Mouse (Mus musculus) left cerebral cortex, postnatal 14 days (tissue): Measurements from ENCODE around the gene Sgip1. TPM values are rescaled to one million over a fixed set of nuclear protein-coding genes. Genes with fewer than 3 reads are reported as not detected.

Experiments
- DNase-seq, 2 experiments: peaks; one replicate each; pipeline ENCODE4 v3.0.0; 2021 to 2022; ENCODE audit warnings: low spot score in 2 of 2, mixed read lengths in 1 of 2
- intact Hi-C: fragments of 180-260 bp; cut with DNase I; formaldehyde crosslinking; loops from one replicate; pipeline ENCODE4 v1.15.1; 2025
- total RNA-seq, 2 experiments: library from RNA; stranded (reverse); gene quantifications; 2 replicates each; pipeline ENCODE4 v1.2.3; 2021

The Sgip1 gene
- total RNA-seq, 2 experiments from 2014 or later: 311 to 321 TPM

DNA sequence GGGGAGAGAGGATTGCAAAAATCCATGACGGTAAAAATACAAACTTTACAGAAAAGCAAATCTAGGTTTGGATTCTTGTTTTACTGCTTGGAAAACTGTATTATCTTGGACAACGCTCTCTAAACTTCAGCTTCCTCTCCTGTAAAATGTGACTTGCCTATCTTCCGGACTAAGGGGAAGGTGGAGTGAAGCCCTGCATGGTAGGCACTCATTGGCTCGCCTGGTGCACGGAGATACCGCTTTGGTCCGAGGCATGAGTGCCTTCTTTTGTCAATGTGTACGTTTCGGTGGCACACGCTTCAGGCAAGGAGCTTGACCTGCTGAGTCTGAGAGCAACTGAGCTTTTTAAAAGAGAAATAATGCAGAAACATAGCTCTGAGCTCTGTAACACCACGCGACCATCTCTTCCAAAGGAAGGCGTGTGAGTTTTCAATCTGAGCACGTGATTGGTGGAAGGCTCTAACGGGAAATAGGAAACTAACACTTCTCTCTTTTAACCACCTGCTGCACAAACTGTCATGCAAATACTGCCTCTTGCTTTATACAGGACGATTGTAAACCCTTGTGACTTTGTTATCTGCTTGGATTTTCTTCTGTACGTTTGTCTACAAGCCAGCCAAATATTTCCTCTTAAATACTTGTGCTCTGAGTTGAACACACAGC lies 214.3 kb downstream of the Sgip1 start:
- no peak for DNase-seq
- intact Hi-C loops: no loop called here

DNA sequence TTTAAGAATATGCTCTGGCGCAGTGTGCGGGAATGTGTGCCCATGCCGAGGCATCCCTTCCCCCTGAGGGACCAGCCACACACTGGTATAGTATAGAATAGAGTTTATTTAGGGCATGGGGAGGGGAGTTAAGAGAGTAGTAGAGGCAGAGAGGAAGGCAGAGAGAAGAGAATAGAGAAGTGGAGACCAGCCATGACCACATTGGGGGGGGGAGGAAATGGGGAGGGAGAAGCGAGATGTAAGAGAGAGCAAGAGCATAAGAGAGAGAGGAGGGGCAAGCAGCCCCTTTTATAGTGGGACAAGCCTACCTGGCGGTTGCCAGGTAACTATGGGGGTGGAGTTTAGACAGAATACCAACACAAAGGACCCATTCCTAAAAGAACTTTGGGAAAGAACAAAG lies 218.3 kb downstream of the Sgip1 start:
- intact Hi-C loops: no loop called here
- DNase-seq: no peak

- intact Hi-C loops: no loop called here
- no peak for DNase-seq
Observed at GRCm38 (mm10) chr4:102964174-102964573, 223.1 kb downstream of the Sgip1 start.

- intact Hi-C loops: no loop called here
- DNase-seq: no peak
Observed at GRCm38 (mm10) chr4:102967811-102968210, 226.7 kb downstream of the Sgip1 start.

- intact Hi-C loops: no loop called here
- no peak for DNase-seq
Observed at GRCm38 (mm10) chr4:102969599-102969998, 228.5 kb downstream of the Sgip1 start.

DNA sequence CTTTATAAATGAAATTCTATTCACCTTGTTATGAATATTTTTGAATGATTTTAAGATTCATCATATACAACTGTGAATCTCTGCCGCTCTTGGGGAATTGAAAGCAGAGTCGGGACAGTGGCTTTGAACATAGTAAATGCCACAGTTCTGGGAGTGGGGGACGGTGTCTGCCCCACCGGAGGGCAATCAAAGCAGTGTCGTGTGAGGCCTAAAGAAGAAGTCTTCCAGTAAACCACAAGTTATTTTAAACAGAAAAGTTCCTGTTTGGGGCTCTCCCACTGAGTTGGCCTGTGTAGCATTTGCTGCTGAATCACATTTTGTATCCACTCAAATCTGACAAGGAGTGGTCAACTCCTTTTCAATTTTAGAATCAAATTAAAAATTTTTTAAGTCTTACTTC lies 230.1 kb downstream of the Sgip1 start:
- intact Hi-C loops: no loop called here

GRCm38 (mm10) chr4:102972071-102972470 lies 231.0 kb downstream of the Sgip1 start:
- DNase-seq: no peak
- intact Hi-C loops: no loop called here

More for the DNA sequence above, 230.1 kb downstream of the Sgip1 start:
- DNase-seq: no peak

DNA sequence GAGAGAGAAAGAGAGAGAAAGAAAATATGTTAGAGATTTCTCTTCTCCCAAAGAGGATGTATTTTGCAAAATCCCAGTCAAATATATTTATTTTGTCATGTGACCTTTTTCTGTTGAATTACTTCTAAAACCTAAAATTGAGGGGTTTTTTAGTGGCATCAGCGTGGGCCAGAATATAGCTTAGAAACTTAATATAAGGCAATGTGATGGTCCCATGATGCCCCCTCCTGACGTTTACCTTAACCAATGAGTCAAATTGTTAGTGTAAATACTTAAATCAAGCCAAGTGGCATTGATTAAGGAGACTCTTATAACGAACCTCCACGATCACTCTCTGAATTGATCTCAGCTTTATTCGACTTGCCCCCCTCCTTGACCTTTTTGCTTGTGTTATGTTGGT lies 233.1 kb downstream of the Sgip1 start:
- intact Hi-C loops: no loop called here
- DNase-seq: no peak

GRCm38 (mm10) chr4:102976290-102977275 lies 235.5 kb downstream of the Sgip1 start:
- no peak for DNase-seq
- intact Hi-C loops: no loop called here

DNA sequence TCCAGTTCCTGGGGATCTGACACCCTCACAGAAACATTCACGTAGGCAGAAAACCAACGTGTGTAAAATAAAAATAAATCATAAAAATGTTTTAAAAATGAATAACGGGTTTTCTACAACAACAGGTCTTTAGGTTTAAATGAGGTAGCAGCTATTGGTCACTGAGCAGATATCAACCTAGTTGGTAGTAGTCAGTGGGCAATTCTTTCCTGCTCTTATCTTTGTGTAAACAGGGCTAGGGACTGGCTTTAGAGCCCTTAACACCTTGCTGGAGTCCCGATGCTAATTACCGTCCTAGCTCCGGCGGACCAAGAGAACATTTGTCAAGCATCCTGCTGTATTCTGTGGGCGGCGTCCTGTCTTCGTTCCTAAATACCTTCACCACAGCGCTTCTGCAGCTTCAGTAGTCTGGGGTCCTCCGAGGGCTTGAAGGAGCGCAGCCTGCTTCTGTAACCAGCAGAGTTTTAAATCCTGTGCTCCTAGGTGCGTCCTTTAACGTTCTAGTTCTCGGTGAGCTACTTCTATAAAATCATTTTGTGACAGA lies 236.8 kb downstream of the Sgip1 start:
- DNase-seq: no peak
- intact Hi-C loops: no loop called here

DNA sequence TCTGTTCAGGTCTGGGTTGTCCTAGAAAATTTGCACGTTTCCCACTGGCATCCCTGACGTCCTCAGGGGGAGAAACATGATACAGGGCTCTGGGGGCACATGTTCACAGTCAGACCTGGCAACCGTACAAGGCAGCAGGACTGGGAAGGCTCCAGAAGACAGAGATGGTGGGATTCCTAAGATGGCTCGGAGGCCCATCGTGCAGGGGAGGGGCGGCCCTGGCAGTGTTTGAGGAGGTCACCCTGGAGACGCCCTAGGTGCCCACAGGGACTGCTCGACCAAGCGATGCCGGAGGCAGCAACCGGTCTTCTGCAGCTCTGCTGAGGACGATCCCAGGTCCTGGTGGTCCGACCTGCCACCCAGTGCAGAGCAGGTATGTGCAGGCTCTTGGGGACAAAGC lies 237.3 kb downstream of the Sgip1 start, which contains the start of gene Tctex1d1:
Gene Tctex1d1, plus strand, starts transcription at position 167 of the 400 bp plus-strand sequence.
- intact Hi-C loops: no loop called here
- peak; percentile 19 to 38 for DNase-seq

DNA sequence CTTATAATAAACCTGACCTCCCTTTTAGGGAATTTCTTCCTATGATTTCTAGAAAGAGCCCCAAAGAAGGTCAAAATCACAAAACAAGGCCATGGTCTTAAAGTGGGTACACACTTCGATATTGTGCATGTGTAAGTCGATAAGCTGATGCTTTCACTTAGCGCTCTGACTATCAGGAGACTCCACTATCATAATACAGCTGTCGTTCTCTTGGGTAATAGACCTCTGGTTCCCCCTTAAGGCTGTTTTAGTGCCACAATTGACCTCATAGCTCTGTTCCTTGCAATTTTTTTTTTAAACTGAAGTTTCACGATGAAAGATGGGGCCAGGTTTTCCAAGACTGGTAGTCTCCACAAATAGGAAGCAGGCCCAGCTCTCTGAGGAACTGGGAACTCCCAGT lies 238.3 kb downstream of the Sgip1 start:
- intact Hi-C loops: no loop called here

DNA sequence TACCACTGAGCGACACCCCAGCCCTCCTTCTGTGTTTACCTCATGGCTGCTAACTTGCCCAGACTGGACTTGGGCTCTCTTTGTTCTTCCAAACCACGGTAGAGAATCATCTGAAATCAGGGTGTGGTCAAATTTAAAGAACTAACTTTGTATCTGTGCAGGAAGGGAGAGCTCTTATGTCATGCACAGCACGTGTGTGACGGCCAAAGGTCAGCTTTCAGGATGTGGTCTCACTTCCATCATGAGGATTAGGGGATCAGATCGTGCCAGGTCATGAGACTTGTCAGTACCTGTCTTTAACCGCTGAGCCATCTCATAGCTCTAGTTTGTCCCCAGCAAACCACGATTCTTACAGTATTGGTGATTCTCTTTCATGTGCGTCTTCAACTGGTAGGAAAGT lies 240.6 kb downstream of the Sgip1 start:
- no peak for DNase-seq
- intact Hi-C loops: loop anchor here (10.0 kb wide), 2 partner anchors 133 to 363 kb away; partner anchors contain the start of genes Mier1 and Wdr78

More for the DNA sequence above, 238.3 kb downstream of the Sgip1 start:
- DNase-seq: no peak

- DNase-seq: no peak
- intact Hi-C loops: loop anchor here (2.0 to 10.0 kb wide), 3 partner anchors 129 to 359 kb away; partner anchors contain the start of genes Mier1 and Wdr78
Observed at GRCm38 (mm10) chr4:102986173-102986572, 245.1 kb downstream of the Sgip1 start.

- peak; percentile 80 to 84 for DNase-seq
- intact Hi-C loops: loop anchor here (2.0 to 10.0 kb wide), 3 partner anchors 128 to 358 kb away; partner anchors contain the start of genes Mier1 and Wdr78
Observed at GRCm38 (mm10) chr4:102986917-102987316, 245.8 kb downstream of the Sgip1 start.

- no peak for DNase-seq
- intact Hi-C loops: loop anchor here (2.0 to 10.0 kb wide), 3 partner anchors 127 to 357 kb away; partner anchors contain the start of genes Mier1 and Wdr78
Observed at GRCm38 (mm10) chr4:102987325-102987724, 246.2 kb downstream of the Sgip1 start.

DNA sequence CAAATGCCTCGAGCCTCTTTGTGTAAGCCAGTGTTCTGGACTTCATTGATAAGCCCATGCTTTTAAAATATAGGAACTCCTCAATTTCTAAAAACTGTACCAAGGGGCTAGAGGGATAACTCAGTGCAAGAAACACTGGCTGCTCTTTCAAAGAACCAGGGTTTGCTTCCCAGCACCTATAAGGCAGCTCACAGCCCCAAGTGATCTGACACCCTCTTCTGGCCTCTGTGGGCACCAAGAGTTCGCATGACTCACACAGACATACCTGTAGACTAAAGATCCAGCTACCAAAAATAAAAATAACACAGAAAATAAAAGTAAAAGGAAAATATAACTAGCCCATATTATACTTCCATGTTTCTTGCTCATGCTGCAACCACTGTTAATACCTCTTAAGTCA lies 246.7 kb downstream of the Sgip1 start:
- intact Hi-C loops: loop anchor here (2.0 to 10.0 kb wide), 3 partner anchors 127 to 357 kb away; partner anchors contain the start of genes Mier1 and Wdr78

GRCm38 (mm10) chr4:102988526-102988925 lies 247.4 kb downstream of the Sgip1 start:
- DNase-seq: no peak
- intact Hi-C loops: loop anchor here (10.0 kb wide), 2 partner anchors 126 to 356 kb away; partner anchors contain the start of genes Mier1 and Wdr78

More for the DNA sequence above, 246.7 kb downstream of the Sgip1 start:
- no peak for DNase-seq

DNA sequence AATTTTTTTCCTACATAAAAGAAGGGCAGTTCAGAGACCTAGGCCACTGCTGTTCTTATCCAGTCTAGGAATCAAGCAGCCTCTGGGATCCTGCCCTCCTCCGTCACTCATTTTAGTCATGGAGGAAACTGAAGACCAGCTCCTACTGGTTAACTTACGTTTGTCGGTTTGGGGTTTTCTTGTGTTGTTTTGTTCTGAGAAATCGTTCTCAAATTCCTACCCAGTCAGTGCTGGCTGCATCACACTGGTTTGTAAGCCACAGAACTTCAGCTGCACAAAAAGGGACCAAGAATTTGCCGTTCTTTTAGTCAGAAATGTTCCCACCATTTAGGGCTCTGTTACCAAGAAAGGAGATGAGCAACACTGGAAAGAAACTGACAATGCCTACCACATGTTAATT lies 248.3 kb downstream of the Sgip1 start:
- no peak for DNase-seq
- intact Hi-C loops: loop anchor here (10.0 kb wide), 2 partner anchors 125 to 355 kb away; partner anchors contain the start of genes Mier1 and Wdr78
